Mouse (Mus musculus) liver, adult 2 months (tissue): Measurements from ENCODE around the gene Plagl1. TPM values are rescaled to one million over a fixed set of nuclear protein-coding genes. Genes with fewer than 3 reads are reported as not detected.

Experiments used
- DNase-seq: peaks from one replicate; pipeline ENCODE4 v3.0.0-alpha.2; 2011; ENCODE audit warnings: low read depth, low spot score; ENCODE audit errors: extremely low read depth
- H3K27ac ChIP-seq: fragments of 200-500 bp; replicated peaks from 2 replicates; pipeline ENCODE4 v1.5.1; 2012; ENCODE audit warnings: low read depth, mild to moderate bottlenecking, control low read depth, inconsistent platforms, low read length; ENCODE audit not compliant: insufficient read depth
- H3K27me3 ChIP-seq: fragments of 200-500 bp; 2 replicates; pipeline ENCODE4 v1.6.1; 2012; ENCODE audit warnings: mild to moderate bottlenecking, moderate library complexity, low read length, inconsistent platforms; ENCODE audit not compliant: control insufficient read depth, insufficient read depth
- H3K36me3 ChIP-seq: fragments of 200-500 bp; 2 replicates; pipeline ENCODE4 v1.6.1; 2012; ENCODE audit warnings: low read length, inconsistent platforms; ENCODE audit not compliant: control insufficient read depth, insufficient read depth
- H3K4me1 ChIP-seq: fragments of 200-500 bp; 2 replicates; pipeline ENCODE4 v1.6.1; 2011; ENCODE audit warnings: low read length; ENCODE audit not compliant: control insufficient read depth, insufficient read depth
- H3K4me3 ChIP-seq: fragments of 200-500 bp; 2 replicates; pipeline ENCODE4 v1.5.1; 2011; ENCODE audit warnings: low read depth, mild to moderate bottlenecking, control low read depth, low read length, moderate library complexity; ENCODE audit not compliant: insufficient read depth
- H3K79me2 ChIP-seq: fragments of 200-500 bp; 2 replicates; pipeline ENCODE4 v1.6.1; 2012; ENCODE audit warnings: inconsistent platforms, mild to moderate bottlenecking, low read length, moderate library complexity; ENCODE audit not compliant: control insufficient read depth, insufficient read depth
- H3K9ac ChIP-seq: fragments of 200-500 bp; 2 replicates; pipeline ENCODE4 v1.6.1; 2012; ENCODE audit warnings: low read depth, mild to moderate bottlenecking, control low read depth, inconsistent platforms, low read length
- CTCF ChIP-seq: fragments of 200-500 bp; IDR thresholded peaks from 2 replicates; pipeline ENCODE4 v1.5.1; 2011; ENCODE audit warnings: low read depth, low read length, control low read depth
- POLR2A ChIP-seq: fragments of 200-500 bp; IDR thresholded peaks from 2 replicates; pipeline ENCODE4 v1.6.1; 2011; ENCODE audit warnings: low read length, control low read depth; ENCODE audit not compliant: insufficient read depth; ENCODE audit errors: extremely low read depth
- whole genome bisulfite sequencing: fragments of 180-500 bp; shearing (Covaris S2); methylation state at CpG from one replicate; pipeline ENCODE4 v1.1.7; 2018; 5-methylcytosine and 5-hydroxymethylcytosine counted together
- polyA plus RNA-seq: library from polyadenylated mRNA; depleted of rRNA; stranded (reverse); fragments of >200 nt; gene quantifications from 2 replicates; pipeline ENCODE4 v1.2.3, GENCODE M21; 2012
- total RNA-seq: library from RNA; depleted of rRNA; stranded (reverse); fragments of >200 nt; gene quantifications from 2 replicates; pipeline ENCODE4 v1.2.3, GENCODE M21; 2014

The Plagl1 gene
- total and polyA plus RNA-seq, 2 experiments: 0.55 to 1.1 TPM

DNA sequence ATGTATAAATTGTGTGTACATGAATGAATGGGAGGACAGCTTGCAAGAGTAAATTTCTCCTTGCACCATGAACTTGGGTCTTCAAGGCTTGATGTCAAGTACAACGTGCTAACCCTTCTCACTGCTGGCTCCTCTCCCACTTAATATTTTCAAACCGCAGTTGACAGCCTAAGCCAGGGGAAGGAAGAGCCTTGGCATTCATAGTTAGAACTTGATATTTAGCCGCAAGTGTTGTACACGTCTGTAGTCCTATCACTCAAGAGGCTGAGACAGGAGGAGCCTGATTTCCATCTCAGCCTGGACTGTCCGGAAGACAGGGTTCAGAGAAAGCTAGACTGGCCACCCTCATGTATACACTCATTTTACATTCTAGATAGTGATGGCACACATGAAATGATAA is 32.6 kb upstream of the Plagl1 start:
- H3K4me3 ChIP-seq: no peak overlapping the region
- no peaks in the 10 kb centered on the region for H3K4me1 ChIP-seq
- H3K36me3 ChIP-seq: no peaks in the 10 kb centered on the region
- H3K79me2 ChIP-seq: no peaks in the 10 kb centered on the region
- no peak for DNase-seq
- no peaks in the 10 kb centered on the region for H3K27me3 ChIP-seq
- 91% methylated on average over 5 of the region's 5 CpGs for WGBS
- no peak overlapping the region for H3K27ac ChIP-seq
- H3K9ac ChIP-seq: no peak overlapping the region
- TF ChIP-seq POLR2A (no peak), CTCF (no peak)

DNA sequence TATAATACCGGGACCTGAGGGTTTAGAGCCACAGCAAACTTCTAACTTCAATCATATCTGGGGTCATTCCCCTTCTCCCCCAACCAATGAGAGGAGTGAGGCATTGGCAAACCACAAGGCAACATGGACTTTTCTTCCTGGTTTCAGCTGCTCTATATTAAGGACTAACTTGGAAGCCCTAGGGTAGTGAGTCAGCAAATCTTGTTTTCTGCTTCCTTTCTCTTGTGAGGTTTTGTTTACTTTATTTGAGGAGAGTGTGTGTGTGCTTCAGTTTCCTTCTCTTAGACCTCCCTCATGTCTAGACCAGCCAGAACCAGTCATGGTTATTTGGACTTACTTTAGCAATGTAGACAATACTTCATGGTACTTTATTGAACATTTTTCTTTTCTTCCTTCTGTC is 32.1 kb upstream of the Plagl1 start:
- no peak for TF ChIP-seq POLR2A
- TF ChIP-seq CTCF: no peak
- 78% methylated on average over 1 of the region's 1 CpGs for whole genome bisulfite sequencing

DNA sequence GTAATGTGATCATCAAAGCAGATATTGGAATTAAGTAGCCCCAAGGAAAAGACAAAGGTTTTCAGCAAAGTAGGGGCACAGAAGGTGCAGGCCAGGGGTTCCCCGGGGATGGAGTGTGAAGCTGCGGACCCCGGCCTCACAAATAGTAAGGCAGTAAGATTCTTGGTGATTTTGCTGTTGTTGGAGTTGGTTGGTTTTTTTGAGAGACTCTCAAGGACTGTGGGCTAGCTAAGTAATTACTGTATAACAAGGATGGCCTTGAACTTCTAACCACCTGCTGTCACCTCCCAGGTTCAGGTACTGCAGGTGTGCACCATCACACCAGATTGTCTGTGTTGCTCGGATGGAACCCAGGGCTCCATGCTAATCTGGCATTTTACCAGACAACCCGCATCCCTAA is 30.9 kb upstream of the Plagl1 start:
- DNase-seq: no peak
- Histone ChIP-seq H3K27me3 (no peaks in the 10 kb centered on the region), H3K9ac (no peak overlapping the region), H3K36me3 (no peaks in the 10 kb centered on the region), H3K79me2 (no peaks in the 10 kb centered on the region), H3K27ac (no peak overlapping the region), H3K4me3 (no peak overlapping the region), H3K4me1 (no peaks in the 10 kb centered on the region)
- 91% methylated on average over 5 of the region's 5 CpGs for WGBS
- TF ChIP-seq POLR2A (no peak), CTCF (no peak)

More for the DNA sequence above, 32.1 kb upstream of the Plagl1 start:
- H3K4me1 ChIP-seq: no peaks in the 10 kb centered on the region
- H3K27me3 ChIP-seq: no peaks in the 10 kb centered on the region
- H3K36me3 ChIP-seq: no peaks in the 10 kb centered on the region
- no peak overlapping the region for H3K4me3 ChIP-seq
- H3K27ac ChIP-seq: no peak overlapping the region
- no peak overlapping the region for H3K9ac ChIP-seq
- no peaks in the 10 kb centered on the region for H3K79me2 ChIP-seq
- DNase-seq: peak; percentile 21

DNA sequence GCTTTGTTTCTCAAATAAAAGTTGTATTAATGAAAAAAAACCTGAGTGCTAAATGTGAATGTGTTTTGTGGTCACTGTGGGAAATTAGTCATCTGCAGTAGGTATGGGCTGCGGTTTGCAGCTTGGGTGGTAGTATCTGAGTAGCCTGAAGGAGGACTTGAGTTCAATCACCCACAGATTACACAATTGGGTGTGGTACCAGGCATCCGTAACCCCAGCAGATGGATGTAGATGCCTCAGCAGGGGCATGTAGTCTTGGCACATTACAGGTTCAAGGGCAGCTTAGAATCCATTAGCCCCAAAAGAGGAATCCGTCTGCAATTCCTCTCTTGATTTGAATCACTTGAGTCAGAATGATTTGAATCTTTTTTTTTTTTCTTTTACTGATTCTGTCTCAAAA is 25.0 kb upstream of the Plagl1 start:
- WGBS: 89% methylated on average over 3 of the region's 3 CpGs
- no peak for TF ChIP-seq POLR2A
- no peak for TF ChIP-seq CTCF
- Histone ChIP-seq H3K9ac (no peak overlapping the region), H3K27ac (no peak overlapping the region), H3K27me3 (no peaks in the 10 kb centered on the region), H3K36me3 (no peaks in the 10 kb centered on the region), H3K4me1 (no peaks in the 10 kb centered on the region), H3K79me2 (no peaks in the 10 kb centered on the region), H3K4me3 (no peak overlapping the region)
- no peak for DNase-seq

DNA sequence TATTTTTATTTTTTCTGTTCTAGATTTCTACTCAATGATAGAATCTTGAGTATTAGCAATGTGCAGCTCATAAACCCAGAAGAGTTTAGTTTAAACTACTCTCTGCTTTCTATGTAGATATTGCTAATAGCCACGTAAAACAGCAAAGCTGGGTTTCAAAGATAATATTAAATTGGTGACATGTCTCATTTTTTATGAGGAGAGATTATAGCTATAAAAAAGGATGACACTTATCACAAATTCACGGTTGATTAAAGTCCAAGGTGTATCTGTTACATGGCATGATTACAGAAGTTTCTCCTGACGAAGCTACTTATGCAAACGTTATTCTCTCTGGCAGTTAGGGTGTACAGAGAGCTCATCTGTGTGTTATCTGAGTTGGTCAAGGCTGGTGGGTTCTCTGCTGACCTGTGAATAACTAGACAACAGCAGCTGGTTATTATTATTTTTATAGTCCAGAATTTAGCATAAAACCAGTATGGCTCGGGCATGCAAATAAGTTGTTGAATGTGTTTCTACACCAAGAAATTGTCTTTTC is 20.6 kb upstream of the Plagl1 start:
- no peak for TF ChIP-seq POLR2A
- TF ChIP-seq CTCF: no peak
- no peak overlapping the region for H3K27ac ChIP-seq
- H3K79me2 ChIP-seq: no peaks in the 10 kb centered on the region
- H3K36me3 ChIP-seq: no peaks in the 10 kb centered on the region
- no peaks in the 10 kb centered on the region for H3K4me1 ChIP-seq
- H3K4me3 ChIP-seq: no peak overlapping the region
- no peak for DNase-seq
- H3K27me3 ChIP-seq: no peaks in the 10 kb centered on the region
- WGBS: 80% methylated on average over 5 of the region's 5 CpGs
- no peak overlapping the region for H3K9ac ChIP-seq

DNA sequence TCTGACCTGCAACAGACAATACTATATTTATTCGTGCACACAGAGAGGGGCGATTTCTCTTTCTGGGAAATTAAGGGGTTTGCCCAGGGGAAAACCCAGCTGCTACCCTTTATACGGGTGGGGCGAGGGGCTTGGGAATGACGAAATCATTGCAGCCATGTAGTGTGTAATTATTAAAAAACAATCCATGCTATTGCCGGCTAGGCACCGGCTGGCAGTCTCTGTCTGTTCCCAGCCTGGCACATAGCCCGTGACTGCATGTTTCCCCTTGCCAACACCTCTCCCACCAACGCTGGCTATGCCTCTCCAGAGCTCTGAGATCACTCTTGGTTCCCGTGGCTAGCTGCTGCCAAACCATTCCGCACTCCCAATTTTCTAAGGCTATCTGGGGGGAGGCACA is 15.6 kb upstream of the Plagl1 start:
- no peaks in the 10 kb centered on the region for H3K36me3 ChIP-seq
- H3K9ac ChIP-seq: no peak overlapping the region
- no peak for TF ChIP-seq POLR2A
- no peak for TF ChIP-seq CTCF
- WGBS: 90% methylated on average over 11 of the region's 11 CpGs
- no peaks in the 10 kb centered on the region for H3K4me1 ChIP-seq
- H3K4me3 ChIP-seq: no peak overlapping the region
- H3K27me3 ChIP-seq: no peaks in the 10 kb centered on the region
- no peak overlapping the region for H3K27ac ChIP-seq
- no peak for DNase-seq
- H3K79me2 ChIP-seq: no peaks in the 10 kb centered on the region
